Mouse (Mus musculus): ENCODE data around the gene Cpn2.

Cpn2 gene

GRCm38 (mm10) chr16:30238791-30239190 lies 28.5 kb downstream of the Cpn2 start:
- no peak for DNase-seq (ENCODE audit: low spot score)

GRCm38 (mm10) chr16:30236091-30236699 lies 31.1 kb downstream of the Cpn2 start:
- peak; percentile 92 for DNase-seq (ENCODE audit: low spot score)

DNA sequence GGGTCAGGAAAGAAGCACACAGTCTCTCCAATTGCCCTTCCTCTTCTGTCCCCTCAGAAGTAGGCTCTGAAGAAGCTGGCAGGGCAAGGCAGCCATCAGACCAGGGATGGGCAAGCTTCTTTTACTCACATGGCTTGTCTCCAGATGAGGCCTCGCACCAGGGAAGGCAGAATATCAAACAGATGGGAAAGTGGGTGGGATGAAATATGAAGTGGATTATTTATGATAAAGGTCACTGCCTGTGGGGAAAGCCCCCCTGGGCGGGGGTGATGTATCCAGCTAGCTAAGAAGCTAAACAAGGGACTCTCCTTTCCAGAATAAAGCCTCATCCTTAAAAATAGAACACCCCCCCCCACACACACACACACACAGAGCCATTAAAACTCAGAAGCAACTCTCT lies 31.7 kb downstream of the Cpn2 start:
- no peak for DNase-seq (ENCODE audit: low spot score)

DNA sequence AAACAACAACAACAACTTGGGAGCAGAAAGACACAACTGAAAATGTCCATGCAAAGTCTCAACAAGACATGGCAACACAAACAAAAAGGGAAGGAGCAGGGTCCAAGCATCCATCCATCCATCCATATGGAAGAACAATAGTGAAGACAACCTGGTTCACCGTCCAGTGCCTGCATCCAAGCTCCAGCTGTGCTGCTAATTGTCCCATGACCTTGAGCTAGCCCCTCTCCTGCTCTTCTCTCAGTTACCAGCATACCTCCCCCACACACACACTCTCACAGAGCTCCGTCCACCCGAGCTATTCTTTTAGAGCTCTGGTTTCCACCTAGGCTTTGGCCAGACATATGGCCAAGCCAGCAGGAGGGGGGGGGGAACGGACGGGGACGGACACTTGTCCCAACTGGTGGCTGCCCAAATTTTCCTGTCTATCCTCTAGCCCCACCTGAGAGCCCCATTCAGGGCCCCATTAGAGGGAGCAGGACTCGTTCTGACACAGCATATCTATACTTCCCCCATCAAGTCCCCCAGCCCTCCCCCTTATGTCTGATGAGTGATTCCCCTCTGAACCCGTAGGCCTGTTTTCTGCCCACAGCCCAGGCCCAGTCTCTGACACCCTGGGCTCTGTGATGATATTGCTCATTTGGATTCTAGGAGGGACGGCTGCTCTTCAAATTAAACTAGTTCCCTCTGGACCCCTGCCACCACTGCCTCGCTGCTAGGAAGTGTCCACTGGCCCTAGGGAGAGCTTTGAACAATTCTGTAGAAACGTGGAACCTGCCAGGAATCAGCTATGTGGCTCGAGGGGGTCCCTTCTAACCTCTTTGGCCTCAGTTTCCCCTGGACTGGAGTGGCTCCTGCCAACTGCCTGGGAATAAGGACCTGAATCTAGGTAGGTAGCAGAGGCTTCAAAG lies 32.4 kb downstream of the Cpn2 start:
- DNase-seq (ENCODE audit: low spot score), result no peak

DNA sequence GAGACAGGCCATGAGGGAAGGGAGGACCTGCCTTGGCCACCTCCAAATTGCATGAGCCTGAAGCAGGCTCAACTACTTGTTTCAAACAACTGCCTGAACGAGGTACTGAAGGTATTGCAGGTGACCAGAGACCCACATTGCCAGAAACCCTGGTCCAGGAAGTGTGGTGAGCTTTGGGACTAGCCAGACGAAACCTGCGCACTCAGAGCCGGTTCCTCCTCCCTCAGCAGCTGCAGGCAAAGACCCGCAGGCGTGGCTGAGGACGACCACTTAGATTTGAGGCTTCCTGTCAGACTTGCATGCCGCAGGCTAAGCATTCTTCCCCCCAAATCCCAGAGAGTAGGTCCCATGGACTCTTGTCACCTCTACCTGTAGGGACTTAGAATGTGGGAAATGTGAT lies 33.2 kb downstream of the Cpn2 start:
- no peak for DNase-seq (ENCODE audit: low spot score)

- no peak for DNase-seq (ENCODE audit: low spot score)
Observed at GRCm38 (mm10) chr16:30231882-30232604, 35.3 kb downstream of the Cpn2 start.

- DNase-seq (ENCODE audit: low spot score), result no peak
Observed at GRCm38 (mm10) chr16:30227352-30227751, 39.9 kb downstream of the Cpn2 start.

- no peak for DNase-seq (ENCODE audit: low spot score)
Observed at GRCm38 (mm10) chr16:30221161-30221782, 46.0 kb downstream of the Cpn2 start.

GRCm38 (mm10) chr16:30215811-30216210 lies 51.5 kb downstream of the Cpn2 start:
- no peak for DNase-seq (ENCODE audit: low spot score)

DNA sequence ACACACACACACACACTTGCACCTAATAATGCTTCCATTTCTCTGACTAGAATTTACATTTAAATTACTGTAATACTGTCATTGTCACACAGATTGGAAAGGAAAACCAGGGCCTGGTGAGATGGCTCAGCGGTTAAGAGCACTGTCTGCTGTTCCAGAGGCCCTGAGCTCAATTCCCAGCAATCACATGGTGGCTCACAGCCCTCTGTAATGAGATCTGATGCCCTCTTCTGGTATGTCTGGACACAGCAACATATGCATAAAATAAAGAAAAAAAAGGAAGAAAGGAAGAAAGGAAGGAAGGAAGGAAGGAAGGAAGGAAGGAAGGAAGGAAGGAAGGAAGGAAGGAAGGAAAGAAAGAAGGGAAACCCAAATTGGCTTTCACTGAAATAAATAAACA lies 53.7 kb downstream of the Cpn2 start:
- DNase-seq (ENCODE audit: low spot score), result no peak

- DNase-seq (ENCODE audit: low spot score), result no peak
Observed at GRCm38 (mm10) chr16:30212035-30212434, 55.3 kb downstream of the Cpn2 start.

- no peak for DNase-seq (ENCODE audit: low spot score)
Observed at GRCm38 (mm10) chr16:30209264-30209663, 58.0 kb downstream of the Cpn2 start.

GRCm38 (mm10) chr16:30207991-30208390 lies 59.3 kb downstream of the Cpn2 start:
- DNase-seq (ENCODE audit: low spot score), result no peak

DNA sequence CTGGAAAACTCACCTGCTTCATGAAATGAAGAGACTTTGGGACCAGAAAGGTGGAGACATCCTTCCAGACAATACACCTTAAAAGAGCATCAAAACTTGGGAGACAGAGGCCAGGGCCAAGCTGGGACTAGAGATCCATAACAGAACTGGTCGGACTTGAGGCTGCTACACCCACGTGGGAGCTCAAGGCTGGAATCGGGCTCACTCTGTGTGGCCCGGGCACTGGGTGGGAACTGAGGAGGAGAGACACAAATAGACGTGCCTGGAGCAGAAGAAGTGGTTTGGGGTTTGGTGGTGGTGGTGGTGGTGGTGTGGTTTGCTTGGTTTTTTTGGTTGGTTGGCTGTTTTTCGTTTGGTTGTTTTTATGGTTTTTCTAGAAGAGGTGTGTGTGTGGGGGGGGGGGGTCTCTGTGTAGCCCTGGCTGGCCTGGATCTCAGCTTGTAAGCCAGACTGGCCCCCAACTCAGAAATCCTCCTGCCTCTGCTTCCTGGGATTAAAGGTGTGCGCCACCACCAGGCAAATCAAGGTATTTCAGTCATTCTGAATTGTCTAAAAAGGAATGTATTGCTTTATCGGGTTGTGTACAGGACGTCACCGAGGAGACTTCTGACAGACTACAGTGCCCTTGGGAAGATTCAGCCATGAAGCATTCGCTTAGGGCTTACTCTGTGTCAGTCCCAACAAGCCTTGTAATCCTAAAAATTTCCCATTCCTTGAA lies 60.0 kb downstream of the Cpn2 start:
- no peak for DNase-seq (ENCODE audit: low spot score)

Measured in urinary bladder, postnatal 25 days (tissue).